Mouse (Mus musculus) limb, embryonic 15.5 days (tissue): ENCODE results near the gene Rasgrf2. TPM values are rescaled to one million over a fixed set of nuclear protein-coding genes. Genes with fewer than 3 reads are reported as not detected.

Experiments
- ATAC-seq: fragments of 200-750 bp; cut with Nextera tagmentation; 2 replicates; pipeline ENCODE4 v1.8.0; 2017; ENCODE audit warnings: low read depth, moderate TSS enrichment; ENCODE audit not compliant: insufficient number of reproducible peaks, low FRiP score, low TSS enrichment
- H3K27ac ChIP-seq: fragments of 300-500 bp; sonication (generic); 2 replicates; pipeline ENCODE4 v1.5.1; 2015; ENCODE audit warnings: moderate library complexity, mild to moderate bottlenecking, inconsistent platforms
- H3K27me3 ChIP-seq: fragments of 300-500 bp; sonication (generic); 2 replicates; pipeline ENCODE4 v1.6.1; 2015; ENCODE audit warnings: inconsistent platforms
- H3K36me3 ChIP-seq: fragments of 300-500 bp; sonication (generic); 2 replicates; pipeline ENCODE4 v1.6.1; 2015; ENCODE audit warnings: inconsistent platforms
- H3K4me1 ChIP-seq: fragments of 300-500 bp; sonication (generic); 2 replicates; pipeline ENCODE4 v1.6.1; 2015; ENCODE audit warnings: inconsistent platforms
- H3K4me2 ChIP-seq: fragments of 300-500 bp; sonication (generic); 2 replicates; pipeline ENCODE4 v1.6.1; 2015; ENCODE audit warnings: mild to moderate bottlenecking, inconsistent platforms
- H3K4me3 ChIP-seq: fragments of 300-500 bp; sonication (generic); 2 replicates; pipeline ENCODE4 v1.5.1; 2015; ENCODE audit warnings: mild to moderate bottlenecking, inconsistent platforms
- H3K9ac ChIP-seq: fragments of 300-500 bp; sonication (generic); 2 replicates; pipeline ENCODE4 v1.6.1; 2015; ENCODE audit warnings: inconsistent platforms
- H3K9me3 ChIP-seq: fragments of 300-500 bp; sonication (generic); 2 replicates; pipeline ENCODE4 v1.6.1; 2016; ENCODE audit warnings: inconsistent platforms
- WGBS: fragments of 180-500 bp; shearing (Covaris S2); methylation state at CpG from one replicate; pipeline ENCODE4 v1.1.7; 2015; 5-methylcytosine and 5-hydroxymethylcytosine counted together
- polyA plus RNA-seq: library from polyadenylated mRNA; unstranded; fragments of >200 nt; fragmentation: Nextera tagmentation; extraction: Ambion mirVana; gene quantifications from 2 replicates; pipeline ENCODE4 v1.2.1, GENCODE M21; 2015

Rasgrf2 gene
- polyA plus RNA-seq, 1 experiment from 2014 or later: 0.24 TPM

GRCm38 (mm10) chr13:91985019-91985418, 146.4 kb downstream of the Rasgrf2 start:
- H3K36me3 ChIP-seq: no peaks in the 10 kb centered on the region
- no peak overlapping the region for H3K27ac ChIP-seq
- no peaks in the 10 kb centered on the region for H3K27me3 ChIP-seq
- H3K9me3 ChIP-seq: no peaks in the 10 kb centered on the region
- H3K9ac ChIP-seq: no peak overlapping the region
- no peak overlapping the region for H3K4me2 ChIP-seq
- no peak for ATAC-seq
- H3K4me3 ChIP-seq: no peak overlapping the region
- H3K4me1 ChIP-seq: no peaks in the 10 kb centered on the region

GRCm38 (mm10) chr13:91982080-91982479, 149.4 kb downstream of the Rasgrf2 start:
- no peak overlapping the region for H3K4me3 ChIP-seq
- H3K36me3 ChIP-seq: no peaks in the 10 kb centered on the region
- WGBS: 89% methylated on average over 3 of the region's 3 CpGs
- ATAC-seq: no peak
- H3K9ac ChIP-seq: no peak overlapping the region
- no peaks in the 10 kb centered on the region for H3K27me3 ChIP-seq
- no peak overlapping the region for H3K4me2 ChIP-seq
- H3K4me1 ChIP-seq: no peaks in the 10 kb centered on the region
- no peak overlapping the region for H3K27ac ChIP-seq
- no peaks in the 10 kb centered on the region for H3K9me3 ChIP-seq

- Histone ChIP-seq H3K4me3 (no peak overlapping the region), H3K9me3 (no peaks in the 10 kb centered on the region), H3K4me1 (no peaks in the 10 kb centered on the region), H3K27me3 (no peaks in the 10 kb centered on the region), H3K4me2 (no peak overlapping the region), H3K9ac (no peak overlapping the region), H3K36me3 (no peaks in the 10 kb centered on the region), H3K27ac (no peak overlapping the region)
- no peak for ATAC-seq
- whole genome bisulfite sequencing: 97% methylated on average over 1 of the region's 1 CpGs
Observed at GRCm38 (mm10) chr13:91981414-91981813, 150.0 kb downstream of the Rasgrf2 start.

- Histone ChIP-seq H3K4me1 (no peaks in the 10 kb centered on the region), H3K27me3 (no peaks in the 10 kb centered on the region), H3K27ac (no peak overlapping the region), H3K9me3 (no peaks in the 10 kb centered on the region), H3K4me3 (no peak overlapping the region), H3K9ac (no peak overlapping the region), H3K36me3 (no peaks in the 10 kb centered on the region), H3K4me2 (no peak overlapping the region)
- ATAC-seq: no peak
- 58% methylated on average over 1 of the region's 1 CpGs for WGBS
Observed at GRCm38 (mm10) chr13:91976971-91977370, 154.5 kb downstream of the Rasgrf2 start.

- WGBS: 75% methylated on average over 2 of the region's 2 CpGs
- H3K4me3 ChIP-seq: no peak overlapping the region
- H3K4me1 ChIP-seq: no peaks in the 10 kb centered on the region
- no peak overlapping the region for H3K9ac ChIP-seq
- no peak overlapping the region for H3K4me2 ChIP-seq
- no peaks in the 10 kb centered on the region for H3K36me3 ChIP-seq
- no peak for ATAC-seq
- H3K27ac ChIP-seq: no peak overlapping the region
- no peaks in the 10 kb centered on the region for H3K27me3 ChIP-seq
- no peaks in the 10 kb centered on the region for H3K9me3 ChIP-seq
Observed at GRCm38 (mm10) chr13:91976541-91976940, 154.9 kb downstream of the Rasgrf2 start.

- H3K9me3 ChIP-seq: no peaks in the 10 kb centered on the region
- no peak for ATAC-seq
- H3K9ac ChIP-seq: no peak overlapping the region
- H3K27me3 ChIP-seq: no peaks in the 10 kb centered on the region
- no peak overlapping the region for H3K4me3 ChIP-seq
- 92% methylated on average over 1 of the region's 1 CpGs for WGBS
- H3K27ac ChIP-seq: no peak overlapping the region
- H3K4me1 ChIP-seq: no peaks in the 10 kb centered on the region
- H3K36me3 ChIP-seq: no peaks in the 10 kb centered on the region
- H3K4me2 ChIP-seq: no peak overlapping the region
Observed at GRCm38 (mm10) chr13:91974154-91974553, 157.3 kb downstream of the Rasgrf2 start.

GRCm38 (mm10) chr13:91971246-91971645, 160.2 kb downstream of the Rasgrf2 start:
- Histone ChIP-seq H3K4me3 (no peak overlapping the region), H3K9ac (no peak overlapping the region), H3K9me3 (no peaks in the 10 kb centered on the region), H3K27ac (no peak overlapping the region), H3K27me3 (no peaks in the 10 kb centered on the region), H3K36me3 (no peaks in the 10 kb centered on the region), H3K4me2 (no peak overlapping the region), H3K4me1 (no peaks in the 10 kb centered on the region)
- 84% methylated on average over 3 of the region's 3 CpGs for WGBS
- ATAC-seq: no peak

- H3K4me1 ChIP-seq: peaks cover 7% of the 10 kb centered on the region; the same call in 1 of the 2 replicates
- H3K27ac ChIP-seq: no peak overlapping the region
- no peak overlapping the region for H3K4me3 ChIP-seq
- no peaks in the 10 kb centered on the region for H3K36me3 ChIP-seq
- no peak for ATAC-seq
- H3K9ac ChIP-seq: no peak overlapping the region
- H3K9me3 ChIP-seq: no peaks in the 10 kb centered on the region
- H3K27me3 ChIP-seq: no peaks in the 10 kb centered on the region
- no peak overlapping the region for H3K4me2 ChIP-seq
Observed at GRCm38 (mm10) chr13:91956474-91956873, 175.0 kb downstream of the Rasgrf2 start.

GRCm38 (mm10) chr13:91955646-91956045, 175.8 kb downstream of the Rasgrf2 start:
- Histone ChIP-seq H3K9ac (no peak overlapping the region), H3K4me2 (no peak overlapping the region), H3K9me3 (no peaks in the 10 kb centered on the region), H3K36me3 (no peaks in the 10 kb centered on the region), H3K27ac (no peak overlapping the region), H3K4me1 (peaks cover 7% of the 10 kb centered on the region; the same call in 1 of the 2 replicates), H3K27me3 (no peaks in the 10 kb centered on the region), H3K4me3 (no peak overlapping the region)
- 70% methylated on average over 2 of the region's 2 CpGs for WGBS
- ATAC-seq: no peak

GRCm38 (mm10) chr13:91955175-91955574, 176.3 kb downstream of the Rasgrf2 start:
- H3K4me1 ChIP-seq: peaks cover 7% of the 10 kb centered on the region; the same call in 1 of the 2 replicates
- H3K36me3 ChIP-seq: no peaks in the 10 kb centered on the region
- 48% methylated on average over 1 of the region's 1 CpGs for WGBS
- no peaks in the 10 kb centered on the region for H3K27me3 ChIP-seq
- no peak overlapping the region for H3K4me3 ChIP-seq
- H3K9me3 ChIP-seq: no peaks in the 10 kb centered on the region
- H3K9ac ChIP-seq: no peak overlapping the region
- H3K27ac ChIP-seq: no peak overlapping the region
- no peak overlapping the region for H3K4me2 ChIP-seq
- no peak for ATAC-seq

- Histone ChIP-seq H3K4me2 (no peak overlapping the region), H3K36me3 (no peaks in the 10 kb centered on the region), H3K4me1 (no peaks in the 10 kb centered on the region), H3K27me3 (no peaks in the 10 kb centered on the region), H3K9ac (no peak overlapping the region), H3K27ac (no peak overlapping the region), H3K4me3 (no peak overlapping the region), H3K9me3 (no peaks in the 10 kb centered on the region)
- WGBS: 86% methylated on average over 9 of the region's 9 CpGs
- no peak for ATAC-seq
Observed at GRCm38 (mm10) chr13:91940113-91940512, 191.3 kb downstream of the Rasgrf2 start.

GRCm38 (mm10) chr13:91938826-91939225, 192.6 kb downstream of the Rasgrf2 start:
- 13% methylated on average over 1 of the region's 1 CpGs for whole genome bisulfite sequencing
- no peaks in the 10 kb centered on the region for H3K9me3 ChIP-seq
- no peak overlapping the region for H3K9ac ChIP-seq
- H3K27ac ChIP-seq: no peak overlapping the region
- H3K4me3 ChIP-seq: no peak overlapping the region
- no peak overlapping the region for H3K4me2 ChIP-seq
- H3K27me3 ChIP-seq: no peaks in the 10 kb centered on the region
- no peaks in the 10 kb centered on the region for H3K4me1 ChIP-seq
- no peaks in the 10 kb centered on the region for H3K36me3 ChIP-seq
- ATAC-seq: no peak

- WGBS: 87% methylated on average over 2 of the region's 2 CpGs
- no peak for ATAC-seq
- no peak overlapping the region for H3K27ac ChIP-seq
- no peak overlapping the region for H3K4me2 ChIP-seq
- H3K4me3 ChIP-seq: no peak overlapping the region
- H3K9ac ChIP-seq: no peak overlapping the region
- no peaks in the 10 kb centered on the region for H3K4me1 ChIP-seq
- no peaks in the 10 kb centered on the region for H3K36me3 ChIP-seq
- no peaks in the 10 kb centered on the region for H3K27me3 ChIP-seq
- H3K9me3 ChIP-seq: no peaks in the 10 kb centered on the region
Observed at GRCm38 (mm10) chr13:91937232-91937631, 194.2 kb downstream of the Rasgrf2 start.
